Mouse (Mus musculus) heart, embryonic 11.5 days (tissue): ENCODE measurements at regions not wholly inside any gene's neighbourhood (a gene's known extent, or its start where the extent isn't known, plus 50 kb on each side); places are given as distances from the start of the nearest gene placed in this dataset.

Source experiments
- ATAC-seq: fragments of 200-750 bp; cut with Nextera tagmentation; replicated peaks from 2 replicates; pipeline ENCODE4 v1.8.0; 2017; ENCODE audit warnings: moderate library complexity; ENCODE audit not compliant: insufficient number of reproducible peaks, low FRiP score, low TSS enrichment
- H3K27ac ChIP-seq: fragments of 300-500 bp; sonication (generic); 2 replicates; pipeline ENCODE4 v1.5.1; 2014; ENCODE audit warnings: mild to moderate bottlenecking, low read depth, low read length
- H3K27me3 ChIP-seq: fragments of 300-500 bp; sonication (generic); 2 replicates; pipeline ENCODE4 v1.6.1; 2014; ENCODE audit warnings: mild to moderate bottlenecking, low read length, mixed read lengths; ENCODE audit not compliant: control insufficient read depth, insufficient read depth
- H3K36me3 ChIP-seq: fragments of 300-500 bp; sonication (generic); 2 replicates; pipeline ENCODE4 v1.6.1; 2014; ENCODE audit warnings: mild to moderate bottlenecking, low read length, moderate library complexity, mixed read lengths; ENCODE audit not compliant: control insufficient read depth, insufficient read depth
- H3K4me1 ChIP-seq: fragments of 300-500 bp; sonication (generic); 2 replicates; pipeline ENCODE4 v1.6.1; 2014; ENCODE audit warnings: low read length; ENCODE audit not compliant: control insufficient read depth, insufficient read depth
- H3K4me2 ChIP-seq: fragments of 300-500 bp; sonication (generic); 2 replicates; pipeline ENCODE4 v1.6.1; 2014; ENCODE audit warnings: mild to moderate bottlenecking, moderate library complexity
- H3K4me3 ChIP-seq: fragments of 300-500 bp; sonication (generic); 2 replicates; pipeline ENCODE4 v1.5.1; 2014; ENCODE audit warnings: low read depth, low read length
- H3K9ac ChIP-seq: fragments of 300-500 bp; sonication (generic); 2 replicates; pipeline ENCODE4 v1.6.1; 2014; ENCODE audit warnings: mild to moderate bottlenecking, low read depth, low read length, moderate library complexity
- H3K9me3 ChIP-seq: fragments of 300-500 bp; sonication (generic); replicated peaks from 2 replicates; pipeline ENCODE4 v1.6.1; 2016; ENCODE audit warnings: low read length; ENCODE audit not compliant: control insufficient read depth
- WGBS: fragments of 180-500 bp; shearing (Covaris S2); extraction: QIAGEN DNeasy Blood & Tissue Kit; methylation state at CpG from one replicate; pipeline ENCODE4 v1.1.7; 2014; ENCODE audit not compliant: insufficient replicate concordance; 5-methylcytosine and 5-hydroxymethylcytosine counted together

- H3K9me3 ChIP-seq = no peaks in the 10 kb centered on the region
- no peak overlapping the region for H3K27ac ChIP-seq
- no peak overlapping the region for H3K4me3 ChIP-seq
- no peaks in the 10 kb centered on the region for H3K36me3 ChIP-seq
- H3K4me2 ChIP-seq = no peak overlapping the region
- H3K4me1 ChIP-seq = no peaks in the 10 kb centered on the region
- no peak for ATAC-seq
- no peaks in the 10 kb centered on the region; the same call in 1 of the 2 replicates for H3K27me3 ChIP-seq
- 56% methylated on average over 6 of the region's 6 CpGs for WGBS
- H3K9ac ChIP-seq = no peak overlapping the region
Observed at GRCm38 (mm10) chr16:93272146-93272545, 331.7 kb downstream of the Setd4 start.

- Histone ChIP-seq H3K4me1 (no peaks in the 10 kb centered on the region), H3K27me3 (peaks cover 12% of the 10 kb centered on the region; the same call in 1 of the 2 replicates), H3K4me3 (no peak overlapping the region), H3K9ac (no peak overlapping the region), H3K4me2 (no peak overlapping the region), H3K36me3 (no peaks in the 10 kb centered on the region), H3K9me3 (no peaks in the 10 kb centered on the region), H3K27ac (no peak overlapping the region)
- WGBS = 67% methylated on average over 4 of the region's 4 CpGs
- no peak for ATAC-seq
Observed at GRCm38 (mm10) chr16:93264061-93264585, 339.7 kb downstream of the Setd4 start.

GRCm38 (mm10) chr16:93263141-93263815, 340.6 kb downstream of the Setd4 start:
- Histone ChIP-seq H3K9me3 (no peaks in the 10 kb centered on the region), H3K27me3 (peaks cover 12% of the 10 kb centered on the region; the same call in 1 of the 2 replicates), H3K36me3 (no peaks in the 10 kb centered on the region), H3K9ac (no peak overlapping the region), H3K4me1 (no peaks in the 10 kb centered on the region), H3K4me3 (no peak overlapping the region), H3K27ac (no peak overlapping the region), H3K4me2 (no peak overlapping the region)
- 80% methylated on average over 8 of the region's 8 CpGs for WGBS
- no peak for ATAC-seq

GRCm38 (mm10) chr16:93246825-93247224, 357.0 kb downstream of the Setd4 start:
- H3K27me3 ChIP-seq = no peaks in the 10 kb centered on the region
- no peak overlapping the region for H3K27ac ChIP-seq
- WGBS = 43% methylated on average over 7 of the region's 7 CpGs
- H3K9ac ChIP-seq = no peak overlapping the region
- H3K9me3 ChIP-seq = no peaks in the 10 kb centered on the region
- ATAC-seq = no peak
- no peaks in the 10 kb centered on the region for H3K36me3 ChIP-seq
- no peak overlapping the region for H3K4me3 ChIP-seq
- H3K4me2 ChIP-seq = no peak overlapping the region
- no peaks in the 10 kb centered on the region for H3K4me1 ChIP-seq

GRCm38 (mm10) chr16:93245738-93246137, 358.1 kb downstream of the Setd4 start:
- WGBS = 76% methylated on average over 6 of the region's 6 CpGs
- H3K4me1 ChIP-seq = no peaks in the 10 kb centered on the region
- H3K9ac ChIP-seq = no peak overlapping the region
- no peaks in the 10 kb centered on the region for H3K36me3 ChIP-seq
- no peak overlapping the region for H3K4me3 ChIP-seq
- no peak overlapping the region for H3K4me2 ChIP-seq
- ATAC-seq = no peak
- H3K27ac ChIP-seq = no peak overlapping the region
- no peaks in the 10 kb centered on the region for H3K9me3 ChIP-seq
- no peaks in the 10 kb centered on the region for H3K27me3 ChIP-seq

GRCm38 (mm10) chr16:93238898-93239297, 365.0 kb downstream of the Setd4 start:
- Histone ChIP-seq H3K4me2 (no peak overlapping the region), H3K36me3 (no peaks in the 10 kb centered on the region), H3K27me3 (0 out of 2 replicates have a peak, but pooled peaks cover 2% of the 10 kb centered on the region), H3K4me1 (no peaks in the 10 kb centered on the region), H3K4me3 (no peak overlapping the region), H3K9ac (no peak overlapping the region), H3K9me3 (no peaks in the 10 kb centered on the region), H3K27ac (no peak overlapping the region)
- WGBS = 84% methylated on average over 4 of the region's 4 CpGs
- ATAC-seq = no peak

- ATAC-seq = no peak
- Histone ChIP-seq H3K9me3 (no peaks in the 10 kb centered on the region), H3K27ac (no peak overlapping the region)
Observed at GRCm38 (mm10) chr16:93238326-93238725, 365.5 kb downstream of the Setd4 start.

GRCm38 (mm10) chr16:93225644-93226043, 378.2 kb downstream of the Setd4 start:
- H3K9me3 ChIP-seq = no peaks in the 10 kb centered on the region
- 79% methylated on average over 7 of the region's 7 CpGs for WGBS
- no peak for ATAC-seq

More at GRCm38 (mm10) chr16:93238326-93238725, 365.5 kb downstream of the Setd4 start:
- Histone ChIP-seq H3K9ac (no peak overlapping the region), H3K4me3 (no peak overlapping the region), H3K27me3 (0 out of 2 replicates have a peak, but pooled peaks cover 2% of the 10 kb centered on the region), H3K36me3 (no peaks in the 10 kb centered on the region), H3K4me1 (no peaks in the 10 kb centered on the region), H3K4me2 (no peak overlapping the region)
- 69% methylated on average over 4 of the region's 4 CpGs for WGBS

GRCm38 (mm10) chr16:93225196-93225595, 378.7 kb downstream of the Setd4 start:
- H3K4me3 ChIP-seq = no peak overlapping the region
- H3K36me3 ChIP-seq = no peaks in the 10 kb centered on the region
- no peak overlapping the region for H3K4me2 ChIP-seq
- 82% methylated on average over 2 of the region's 2 CpGs for WGBS
- H3K9ac ChIP-seq = no peak overlapping the region
- no peak overlapping the region for H3K27ac ChIP-seq
- H3K9me3 ChIP-seq = no peaks in the 10 kb centered on the region
- no peaks in the 10 kb centered on the region for H3K4me1 ChIP-seq
- ATAC-seq = no peak
- no peaks in the 10 kb centered on the region for H3K27me3 ChIP-seq

More at GRCm38 (mm10) chr16:93225644-93226043, 378.2 kb downstream of the Setd4 start:
- Histone ChIP-seq H3K4me3 (no peak overlapping the region), H3K9ac (no peak overlapping the region), H3K4me1 (no peaks in the 10 kb centered on the region), H3K27me3 (no peaks in the 10 kb centered on the region), H3K4me2 (no peak overlapping the region), H3K36me3 (no peaks in the 10 kb centered on the region), H3K27ac (no peak overlapping the region)
